Mouse (Mus musculus) midbrain, postnatal 0 days (tissue): ENCODE data around the gene Ndufa12. TPM values are rescaled to one million over a fixed set of nuclear protein-coding genes. Genes with fewer than 3 reads are reported as not detected.

Experiments
- ATAC-seq: fragments of 200-750 bp; cut with Nextera tagmentation; 2 replicates; pipeline ENCODE4 v1.8.0; 2017; ENCODE audit warnings: moderate number of reproducible peaks, mild to moderate bottlenecking, moderate TSS enrichment, moderate library complexity; ENCODE audit not compliant: low FRiP score
- DNase-seq: peaks from one replicate; pipeline ENCODE4 v3.0.0-alpha.2; 2015; ENCODE audit warnings: low spot score
- H3K27ac ChIP-seq: fragments of 300-500 bp; sonication (generic); 2 replicates; pipeline ENCODE4 v1.5.1; 2014; ENCODE audit warnings: low read depth, mild to moderate bottlenecking, low read length, mixed read lengths
- H3K27me3 ChIP-seq: fragments of 300-500 bp; sonication (generic); 2 replicates; pipeline ENCODE4 v1.6.1; 2014; ENCODE audit warnings: low read length, control low read depth, mixed read lengths; ENCODE audit not compliant: insufficient read depth
- H3K36me3 ChIP-seq: fragments of 300-500 bp; sonication (generic); 2 replicates; pipeline ENCODE4 v1.6.1; 2014; ENCODE audit warnings: low read length, control low read depth, mixed read lengths; ENCODE audit not compliant: insufficient read depth
- H3K4me1 ChIP-seq: fragments of 300-500 bp; sonication (generic); 2 replicates; pipeline ENCODE4 v1.6.1; 2014; ENCODE audit warnings: mild to moderate bottlenecking, control low read depth, antibody characterized with exemption, low read length, mixed read lengths; ENCODE audit not compliant: insufficient read depth
- H3K4me2 ChIP-seq: fragments of 300-500 bp; sonication (generic); 2 replicates; pipeline ENCODE4 v1.6.1; 2014; ENCODE audit warnings: low read depth, mild to moderate bottlenecking, low read length, mixed read lengths; ENCODE audit not compliant: poor library complexity, severe bottlenecking
- H3K4me3 ChIP-seq: fragments of 300-500 bp; sonication (generic); 2 replicates; pipeline ENCODE4 v1.5.1; 2014; ENCODE audit warnings: low read depth, mild to moderate bottlenecking, low read length, moderate library complexity
- H3K9ac ChIP-seq: fragments of 300-500 bp; sonication (generic); replicated peaks from 2 replicates; pipeline ENCODE4 v1.6.1; 2014; ENCODE audit warnings: mild to moderate bottlenecking, low read length, moderate library complexity, mixed read lengths; ENCODE audit not compliant: poor library complexity, severe bottlenecking
- H3K9me3 ChIP-seq: fragments of 300-500 bp; sonication (generic); 2 replicates; pipeline ENCODE4 v1.6.1; 2016; ENCODE audit warnings: low read length, control low read depth
- CTCF ChIP-seq: IDR thresholded peaks from 2 replicates; pipeline ENCODE4 v1.5.1; 2016; ENCODE audit warnings: antibody characterized with exemption, mild to moderate bottlenecking
- WGBS: fragments of 180-500 bp; shearing (Covaris S2); extraction: QIAGEN DNeasy Blood & Tissue Kit; methylation state at CpG from one replicate; pipeline ENCODE4 v1.1.7; 2014; 5-methylcytosine and 5-hydroxymethylcytosine counted together
- polyA plus RNA-seq: library from polyadenylated mRNA; unstranded; fragments of >200 nt; fragmentation: Nextera tagmentation; extraction: Ambion mirVana; gene quantifications from 2 replicates; pipeline ENCODE4 v1.2.1, GENCODE M21; 2015
- total RNA-seq: library from RNA; depleted of rRNA; stranded (reverse); fragments of >200 nt; gene quantifications from 2 replicates; pipeline ENCODE4 v1.2.3, GENCODE M21; 2014

Gene Ndufa12
- total and polyA plus RNA-seq, 2 experiments from 2014 or later: 209 to 493 TPM

- ATAC-seq (no peak), DNase-seq (peak; percentile 14)
- no peak overlapping the region for H3K4me2 ChIP-seq
- H3K9ac ChIP-seq: no peak overlapping the region
- peaks cover 19% of the 10 kb centered on the region for H3K36me3 ChIP-seq
- H3K9me3 ChIP-seq: no peaks in the 10 kb centered on the region
- TF ChIP-seq CTCF: no peak
- no peaks in the 10 kb centered on the region for H3K27me3 ChIP-seq
- WGBS: 22% methylated on average over 6 of the region's 6 CpGs
- H3K27ac ChIP-seq: no peak overlapping the region
- no peak overlapping the region for H3K4me3 ChIP-seq
- no peaks in the 10 kb centered on the region for H3K4me1 ChIP-seq
These were observed 25.8 kb upstream of the Ndufa12 start for GRCm38 (mm10) chr10:94172706-94173105.

GRCm38 (mm10) chr10:94174652-94175051 is 23.9 kb upstream of the Ndufa12 start:
- Histone ChIP-seq H3K9me3 (no peaks in the 10 kb centered on the region), H3K9ac (no peak overlapping the region), H3K27me3 (no peaks in the 10 kb centered on the region), H3K4me1 (no peaks in the 10 kb centered on the region), H3K27ac (no peak overlapping the region), H3K4me3 (no peak overlapping the region), H3K4me2 (no peak overlapping the region), H3K36me3 (peaks cover 10% of the 10 kb centered on the region)
- ATAC-seq (no peak), DNase-seq (no peak)
- no peak for TF ChIP-seq CTCF
- WGBS: 90% methylated on average over 7 of the region's 7 CpGs

- no peak overlapping the region for H3K4me3 ChIP-seq
These were observed 15.3 kb upstream of the Ndufa12 start for GRCm38 (mm10) chr10:94183199-94183598.

GRCm38 (mm10) chr10:94204973-94205372 is 6.5 kb downstream of the Ndufa12 start:
- Histone ChIP-seq H3K4me2 (no peak overlapping the region), H3K4me3 (no peak overlapping the region), H3K9me3 (no peaks in the 10 kb centered on the region), H3K27ac (no peak overlapping the region), H3K27me3 (no peaks in the 10 kb centered on the region), H3K36me3 (peaks cover 31% of the 10 kb centered on the region), H3K9ac (no peak overlapping the region), H3K4me1 (no peaks in the 10 kb centered on the region)
- no peak for ATAC-seq
- no peak for DNase-seq
- no peak for TF ChIP-seq CTCF
- 89% methylated on average over 4 of the region's 4 CpGs for WGBS

More at GRCm38 (mm10) chr10:94183199-94183598, 15.3 kb upstream of the Ndufa12 start:
- 23% methylated on average over 4 of the region's 4 CpGs for WGBS
- Histone ChIP-seq H3K4me1 (no peaks in the 10 kb centered on the region), H3K27me3 (no peaks in the 10 kb centered on the region), H3K36me3 (peaks cover 16% of the 10 kb centered on the region), H3K27ac (no peak overlapping the region), H3K4me2 (no peak overlapping the region), H3K9me3 (no peaks in the 10 kb centered on the region), H3K9ac (no peak overlapping the region)
- DNase-seq (no peak), ATAC-seq (no peak)
- no peak for TF ChIP-seq CTCF

GRCm38 (mm10) chr10:94210718-94211618 is 12.4 kb downstream of the Ndufa12 start:
- peak; percentile 86 for TF ChIP-seq CTCF
- H3K9me3 ChIP-seq: no peaks in the 10 kb centered on the region
- H3K9ac ChIP-seq: 0 out of 2 replicates have a peak overlapping the region, but pooled peaks have one; percentile 29
- no peaks in the 10 kb centered on the region for H3K4me1 ChIP-seq
- H3K36me3 ChIP-seq: peaks cover 15% of the 10 kb centered on the region
- WGBS: 61% methylated on average over 6 of the region's 6 CpGs
- no peaks in the 10 kb centered on the region for H3K27me3 ChIP-seq
- ATAC-seq: peak; percentile 84
- H3K4me3 ChIP-seq: no peak overlapping the region
- DNase-seq: peak; percentile 80
- H3K4me2 ChIP-seq: no peak overlapping the region
- peak overlapping the region; percentile 57 for H3K27ac ChIP-seq

GRCm38 (mm10) chr10:94211725-94212124 is 13.2 kb downstream of the Ndufa12 start:
- H3K27me3 ChIP-seq: no peaks in the 10 kb centered on the region
- H3K4me3 ChIP-seq: no peak overlapping the region
- H3K9ac ChIP-seq: no peak overlapping the region
- ATAC-seq (no peak), DNase-seq (no peak)
- no peak overlapping the region for H3K27ac ChIP-seq
- WGBS: 49% methylated on average over 2 of the region's 2 CpGs
- H3K36me3 ChIP-seq: peaks cover 10% of the 10 kb centered on the region
- H3K9me3 ChIP-seq: no peaks in the 10 kb centered on the region
- TF ChIP-seq CTCF: no peak
- no peaks in the 10 kb centered on the region for H3K4me1 ChIP-seq
- H3K4me2 ChIP-seq: no peak overlapping the region
